Mouse (Mus musculus): ENCODE measurements around the gene D630003M21Rik. TPM values are rescaled to one million over a fixed set of nuclear protein-coding genes. Genes with fewer than 3 reads are reported as not detected.
A peak's percentile ranks its signal among the peaks of the same experiment; 100 is the strongest.

Gene D630003M21Rik
- total RNA-seq, 2 experiments from 2014 or later: 3.2 to 3.8 TPM

DNA sequence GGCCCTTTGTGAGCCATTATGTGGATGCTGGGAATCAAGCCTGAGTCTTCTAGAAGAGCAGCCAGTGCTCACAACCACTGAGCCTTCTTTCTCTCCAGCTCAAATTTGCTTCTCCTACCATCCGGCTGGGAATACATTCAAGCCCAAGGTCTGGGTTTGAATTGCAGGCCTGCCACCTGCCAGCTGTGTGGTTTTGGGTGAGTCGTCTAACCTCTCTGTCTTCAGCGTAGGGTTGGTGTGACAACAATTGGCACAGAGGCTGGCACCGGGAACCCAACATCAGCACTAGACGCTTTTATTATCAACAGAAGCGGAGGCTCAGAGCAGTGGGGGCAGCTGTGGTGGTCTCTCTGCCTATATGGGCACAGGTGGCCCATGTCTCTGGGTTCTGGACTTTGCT is 30.2 kb downstream of the D630003M21Rik start:
- no peak for DNase-seq (ENCODE audit: low spot score in 2 of 2)

- DNase-seq (ENCODE audit: low spot score in 2 of 2): no peak
These were observed 31.1 kb downstream of the D630003M21Rik start for GRCm38 (mm10) chr2:158197971-158198370.

DNA sequence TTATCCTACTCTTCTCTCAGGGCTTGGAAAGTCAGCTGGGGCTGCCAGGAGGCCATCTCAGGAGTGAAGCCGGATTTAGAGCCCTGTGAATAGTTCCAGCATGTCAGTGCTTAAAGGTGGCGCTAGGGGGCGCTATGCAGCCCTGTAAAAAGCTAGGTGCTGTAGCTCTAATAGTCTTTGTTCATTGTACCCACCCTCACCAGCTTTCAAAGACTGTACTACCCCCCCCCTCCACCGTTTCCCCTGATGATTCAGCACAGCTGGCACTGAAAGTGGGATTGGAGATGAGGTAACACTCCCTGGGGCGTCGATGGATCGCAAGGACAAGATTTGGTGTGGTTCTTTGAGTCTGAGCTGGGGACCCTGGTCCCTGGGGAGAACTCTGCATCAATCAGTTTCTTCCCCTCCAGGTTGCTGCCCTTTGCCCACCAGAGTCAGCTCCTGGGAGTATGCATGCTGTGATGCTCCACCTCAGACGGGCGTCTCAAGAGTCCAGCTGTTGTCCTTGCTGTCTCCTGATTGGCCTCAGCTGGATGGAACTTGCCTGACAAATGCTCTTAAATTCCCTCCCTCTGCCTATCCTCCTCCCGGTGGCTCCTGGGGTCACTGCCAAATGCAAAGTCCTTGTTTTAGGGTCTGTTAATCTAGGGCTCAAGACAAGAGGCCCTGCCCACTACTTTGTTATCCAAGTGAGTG is 33.9 kb downstream of the D630003M21Rik start:
- DNase-seq (ENCODE audit: low spot score in 2 of 2): peak; percentile 50 to 51

GRCm38 (mm10) chr2:158193611-158194336 is 35.2 kb downstream of the D630003M21Rik start:
- DNase-seq (ENCODE audit: low spot score in 2 of 2): no peak

DNA sequence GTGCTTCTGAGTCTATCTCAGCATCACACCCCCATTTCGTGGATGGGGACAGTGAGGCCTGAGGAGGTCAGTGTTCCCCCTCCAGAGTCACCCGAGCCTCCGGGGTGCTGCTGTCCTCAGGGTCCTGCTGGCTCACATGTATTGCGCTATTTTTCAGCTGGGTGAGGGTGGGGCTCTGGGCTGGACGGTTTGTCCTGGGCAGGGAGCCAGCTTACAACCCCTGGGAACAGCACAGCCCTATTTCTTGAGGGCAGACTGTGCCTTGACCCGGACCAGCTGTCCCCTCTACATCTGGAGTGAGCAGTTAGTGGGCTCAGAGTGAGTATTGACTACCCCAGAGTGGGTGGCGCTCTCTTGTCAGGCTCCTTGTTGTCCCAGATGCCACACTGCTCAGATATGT is 37.9 kb downstream of the D630003M21Rik start:
- DNase-seq (ENCODE audit: low spot score in 2 of 2): no peak

DNA sequence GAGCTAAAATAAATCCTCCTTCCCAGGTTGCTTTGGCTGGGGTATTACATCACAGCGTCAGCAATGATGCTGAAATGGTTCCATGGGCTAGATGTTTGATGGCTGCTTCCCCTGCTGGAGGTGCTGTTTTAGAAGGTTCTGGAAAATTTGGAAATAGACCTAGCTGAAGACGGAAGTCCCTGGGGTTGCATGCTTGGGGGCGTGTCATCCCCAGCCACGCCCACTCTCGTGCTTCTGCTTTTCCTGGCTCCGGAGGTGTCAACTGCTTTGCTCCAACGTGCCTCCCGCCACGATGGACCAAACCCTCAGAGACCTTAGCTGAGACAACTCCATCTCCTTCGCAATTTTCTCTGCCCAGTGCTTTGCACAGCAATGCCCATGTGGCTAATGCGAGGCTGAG is 39.6 kb downstream of the D630003M21Rik start:
- DNase-seq (ENCODE audit: low spot score in 2 of 2): no peak

GRCm38 (mm10) chr2:158186206-158186871 is 42.7 kb downstream of the D630003M21Rik start:
- no peak for DNase-seq (ENCODE audit: low spot score in 2 of 2)

DNA sequence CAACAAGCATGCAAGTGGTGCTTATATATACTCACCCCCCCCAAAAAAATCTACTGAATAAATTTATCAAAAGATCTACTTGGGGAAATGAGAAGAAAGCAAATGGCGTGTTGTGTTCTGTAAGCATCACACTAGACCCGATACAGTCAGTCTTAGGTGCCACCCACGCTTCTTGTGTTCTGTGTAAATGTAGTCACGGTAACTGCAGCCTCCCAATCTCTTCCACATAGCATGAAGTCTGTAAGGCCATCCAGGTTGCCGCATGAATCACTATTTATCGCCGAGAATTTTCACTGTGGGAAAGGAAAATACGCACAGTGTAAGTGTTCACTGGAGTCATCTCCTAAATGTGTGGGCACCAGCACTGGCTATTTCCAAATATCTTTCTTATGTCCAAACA is 45.8 kb downstream of the D630003M21Rik start:
- no peak for DNase-seq (ENCODE audit: low spot score in 2 of 2)

- DNase-seq (ENCODE audit: low spot score in 2 of 2): no peak
These were observed 47.1 kb downstream of the D630003M21Rik start for GRCm38 (mm10) chr2:158181932-158182331.

- peak in 1 of 2 experiments; percentile 24 for DNase-seq (ENCODE audit: low spot score in 2 of 2)
These were observed 48.2 kb downstream of the D630003M21Rik start for GRCm38 (mm10) chr2:158180797-158181196.

DNA sequence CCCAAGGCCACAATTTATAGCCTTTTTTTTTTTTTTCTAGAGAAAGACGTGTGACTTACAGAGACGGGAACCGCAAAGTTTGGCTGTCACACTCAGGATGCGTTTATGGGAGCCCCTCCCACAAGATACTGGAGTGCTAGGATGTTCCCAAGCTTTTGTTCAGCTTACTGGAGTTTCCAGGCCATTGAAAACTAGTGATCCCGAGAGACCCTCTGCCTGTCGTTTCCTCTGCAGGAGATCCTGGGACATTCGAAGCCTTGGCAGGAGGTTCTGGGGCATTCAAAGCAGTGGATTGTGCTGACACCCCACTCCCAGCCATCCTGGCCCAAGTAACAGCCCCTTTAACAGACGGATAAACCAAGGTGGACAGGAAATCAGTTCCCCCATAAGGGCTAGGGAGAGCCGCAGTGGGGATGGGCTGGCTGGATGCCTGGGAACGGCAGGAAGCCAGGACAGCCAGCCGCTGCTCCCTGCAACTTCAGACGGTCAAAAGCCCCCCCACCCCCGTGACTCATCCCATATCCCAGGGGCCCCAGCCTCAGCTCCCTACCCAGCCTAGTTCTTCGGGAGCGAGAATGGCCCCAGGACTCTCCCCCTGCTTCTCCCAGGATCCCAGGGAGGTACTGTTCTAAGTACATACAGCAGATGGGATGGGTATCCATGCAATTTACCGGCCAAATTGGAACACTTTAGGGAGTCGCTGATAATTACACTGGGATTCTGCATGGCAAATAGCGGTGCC is 49.5 kb downstream of the D630003M21Rik start:
- DNase-seq (ENCODE audit: low spot score in 2 of 2): no peak

- peak; percentile 11 to 15 for DNase-seq (ENCODE audit: low spot score in 2 of 2)
These were observed 50.2 kb downstream of the D630003M21Rik start for GRCm38 (mm10) chr2:158178696-158179369.

- no peak for DNase-seq (ENCODE audit: low spot score in 2 of 2)
These were observed 50.9 kb downstream of the D630003M21Rik start for GRCm38 (mm10) chr2:158178139-158178538.

- DNase-seq (ENCODE audit: low spot score in 2 of 2): no peak
These were observed 51.4 kb downstream of the D630003M21Rik start for GRCm38 (mm10) chr2:158177574-158177973.

- DNase-seq (ENCODE audit: low spot score in 2 of 2): no peak
These were observed 52.3 kb downstream of the D630003M21Rik start for GRCm38 (mm10) chr2:158176763-158177162.

GRCm38 (mm10) chr2:158175433-158175832 is 53.6 kb downstream of the D630003M21Rik start:
- no peak for DNase-seq (ENCODE audit: low spot score in 2 of 2)

DNA sequence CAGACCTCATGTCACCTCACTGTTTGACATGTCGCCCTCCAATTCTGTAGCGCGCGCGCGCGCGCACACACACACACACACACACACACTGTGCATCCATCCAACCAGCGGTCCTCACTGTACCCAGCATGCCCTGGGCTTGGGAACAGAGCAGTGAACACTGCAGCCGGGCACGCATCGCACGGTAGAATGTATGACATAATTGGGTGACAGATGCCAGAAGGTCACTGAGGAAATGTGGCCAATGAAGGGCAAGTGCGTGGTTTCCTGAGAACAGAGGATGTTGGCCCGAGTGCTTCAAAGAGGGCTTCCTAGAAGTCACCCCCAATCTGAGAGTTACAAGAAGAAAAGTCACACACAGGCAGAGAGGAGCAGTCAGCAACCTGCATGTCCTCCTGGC is 54.1 kb downstream of the D630003M21Rik start:
- no peak for DNase-seq (ENCODE audit: low spot score in 2 of 2)

- DNase-seq (ENCODE audit: low spot score in 2 of 2): no peak
These were observed 54.6 kb downstream of the D630003M21Rik start for GRCm38 (mm10) chr2:158174438-158174837.

- no peak for DNase-seq (ENCODE audit: low spot score in 2 of 2)
These were observed 58.6 kb downstream of the D630003M21Rik start for GRCm38 (mm10) chr2:158170394-158170793.

DNA sequence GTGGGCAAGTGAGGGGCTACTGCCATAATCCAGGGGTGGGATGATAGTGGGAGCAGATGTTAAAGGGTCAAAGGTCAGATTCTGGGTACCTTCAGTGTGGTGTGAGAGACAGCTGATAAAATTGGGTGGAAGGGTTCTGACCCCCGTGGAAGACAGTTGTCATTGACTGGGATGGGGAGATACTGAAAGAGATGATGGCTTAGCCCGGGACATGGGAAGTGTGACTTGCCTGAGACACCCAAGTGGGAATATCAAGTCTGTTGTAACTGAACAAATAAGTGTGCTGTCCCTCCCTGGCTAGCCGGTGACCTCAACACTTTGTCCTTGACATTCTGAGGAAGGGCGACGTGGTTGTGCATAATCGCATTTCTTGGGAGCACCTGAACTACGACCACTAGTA is 59.3 kb downstream of the D630003M21Rik start:
- DNase-seq (ENCODE audit: low spot score in 2 of 2): no peak

- no peak for DNase-seq (ENCODE audit: low spot score in 2 of 2)
These were observed 59.7 kb downstream of the D630003M21Rik start for GRCm38 (mm10) chr2:158169351-158169750.

Data from left cerebral cortex, adult 18-20 months (tissue).